Mouse (Mus musculus) embryonic facial prominence, embryonic 11.5 days (tissue): ENCODE data around the gene Cmip. TPM values are rescaled to one million over a fixed set of nuclear protein-coding genes. Genes with fewer than 3 reads are reported as not detected.
A peak's percentile ranks its signal among the peaks of the same experiment; 100 is the strongest.

Experiments used
- ATAC-seq: fragments of 200-750 bp; cut with Nextera tagmentation; replicated peaks from 2 replicates; pipeline ENCODE4 v1.8.0; 2017; ENCODE audit warnings: low read depth; ENCODE audit not compliant: insufficient number of reproducible peaks, low FRiP score, low TSS enrichment
- DNase-seq: peaks from one replicate; pipeline ENCODE4 v3.0.0-alpha.2; 2015; ENCODE audit warnings: low spot score
- H3K27ac ChIP-seq: fragments of 300-500 bp; sonication (generic); replicated peaks from 2 replicates; pipeline ENCODE4 v1.5.1; 2014; ENCODE audit warnings: mild to moderate bottlenecking, low read depth, low read length, control low read depth
- H3K27me3 ChIP-seq: fragments of 300-500 bp; sonication (generic); 2 replicates; pipeline ENCODE4 v1.6.1; 2014; ENCODE audit warnings: mild to moderate bottlenecking, low read length, moderate library complexity, mixed read lengths; ENCODE audit not compliant: control insufficient read depth, insufficient read depth
- H3K36me3 ChIP-seq: fragments of 300-500 bp; sonication (generic); replicated peaks from 2 replicates; pipeline ENCODE4 v1.6.1; 2014; ENCODE audit warnings: low read depth, mild to moderate bottlenecking, low read length, moderate library complexity, mixed read lengths; ENCODE audit not compliant: control insufficient read depth, insufficient read depth
- H3K4me1 ChIP-seq: fragments of 300-500 bp; sonication (generic); 2 replicates; pipeline ENCODE4 v1.6.1; 2014; ENCODE audit warnings: low read length, mixed read lengths; ENCODE audit not compliant: control insufficient read depth, insufficient read depth
- H3K4me2 ChIP-seq: fragments of 300-500 bp; sonication (generic); 2 replicates; pipeline ENCODE4 v1.6.1; 2014; ENCODE audit warnings: low read depth, mild to moderate bottlenecking, control low read depth, low read length, moderate library complexity
- H3K4me3 ChIP-seq: fragments of 300-500 bp; sonication (generic); 2 replicates; pipeline ENCODE4 v1.5.1; 2014; ENCODE audit warnings: low read depth, low read length, control low read depth
- H3K9ac ChIP-seq: fragments of 300-500 bp; sonication (generic); replicated peaks from 2 replicates; pipeline ENCODE4 v1.6.1; 2014; ENCODE audit warnings: mild to moderate bottlenecking, control low read depth, low read length
- H3K9me3 ChIP-seq: fragments of 300-500 bp; sonication (generic); replicated peaks from 2 replicates; pipeline ENCODE4 v1.6.1; 2016; ENCODE audit warnings: mild to moderate bottlenecking, low read length, inconsistent platforms, mixed read lengths; ENCODE audit not compliant: control insufficient read depth
- WGBS: fragments of 180-500 bp; shearing (Covaris S2); extraction: QIAGEN DNeasy Blood & Tissue Kit; methylation state at CpG from one replicate; pipeline ENCODE4 v1.1.7; 2014; 5-methylcytosine and 5-hydroxymethylcytosine counted together
- polyA plus RNA-seq: library from polyadenylated mRNA; unstranded; fragments of >200 nt; fragmentation: Nextera tagmentation; extraction: Ambion mirVana; gene quantifications from 2 replicates; pipeline ENCODE4 v1.2.1, GENCODE M21; 2014

Gene Cmip
- polyA plus RNA-seq, 1 experiment from 2014 or later = 20.4 TPM

GRCm38 (mm10) chr8:117322021-117322420, 65.2 kb downstream of the Cmip start:
- no peak overlapping the region for H3K4me3 ChIP-seq
- H3K27me3 ChIP-seq = no peaks in the 10 kb centered on the region
- H3K4me1 ChIP-seq = no peaks in the 10 kb centered on the region; the same call in none of the 2 replicates
- no peaks in the 10 kb centered on the region for H3K36me3 ChIP-seq
- no peak overlapping the region for H3K4me2 ChIP-seq
- H3K9me3 ChIP-seq = no peaks in the 10 kb centered on the region
- DNase-seq (peak; percentile 51), ATAC-seq (peak; percentile 24; the same call in 1 of the 2 replicates)
- H3K9ac ChIP-seq = no peak overlapping the region
- WGBS = 47% methylated on average over 6 of the region's 6 CpGs
- H3K27ac ChIP-seq = no peak overlapping the region

- no peak; the same call in 1 of the 2 replicates for ATAC-seq
- Histone ChIP-seq H3K27ac (no peak overlapping the region; the same call in 1 of the 2 replicates), H3K36me3 (no peaks in the 10 kb centered on the region), H3K9me3 (no peaks in the 10 kb centered on the region), H3K27me3 (no peaks in the 10 kb centered on the region), H3K4me1 (peaks cover 2% of the 10 kb centered on the region), H3K4me2 (no peak overlapping the region), H3K9ac (no peak overlapping the region), H3K4me3 (no peak overlapping the region)
- DNase-seq = no peak
- 53% methylated on average over 8 of the region's 8 CpGs for WGBS
These were observed 65.9 kb downstream of the Cmip start for GRCm38 (mm10) chr8:117322715-117323310.

- Histone ChIP-seq H3K27me3 (no peaks in the 10 kb centered on the region), H3K4me3 (no peak overlapping the region), H3K36me3 (no peaks in the 10 kb centered on the region), H3K4me1 (peaks cover 2% of the 10 kb centered on the region), H3K9me3 (no peaks in the 10 kb centered on the region), H3K9ac (no peak overlapping the region), H3K27ac (no peak overlapping the region), H3K4me2 (no peak overlapping the region)
- WGBS = 93% methylated on average over 9 of the region's 9 CpGs
- no peak for ATAC-seq
- no peak for DNase-seq
These were observed 68.0 kb downstream of the Cmip start for GRCm38 (mm10) chr8:117324821-117325220.

- DNase-seq (no peak), ATAC-seq (no peak)
- H3K4me1 ChIP-seq = peaks cover 2% of the 10 kb centered on the region
- no peaks in the 10 kb centered on the region for H3K36me3 ChIP-seq
- no peaks in the 10 kb centered on the region for H3K27me3 ChIP-seq
- no peak overlapping the region for H3K4me2 ChIP-seq
- H3K4me3 ChIP-seq = no peak overlapping the region
- no peaks in the 10 kb centered on the region for H3K9me3 ChIP-seq
- WGBS = 91% methylated on average over 5 of the region's 5 CpGs
- H3K27ac ChIP-seq = no peak overlapping the region
- H3K9ac ChIP-seq = no peak overlapping the region
These were observed 69.9 kb downstream of the Cmip start for GRCm38 (mm10) chr8:117326735-117327134.

- 33% methylated on average over 7 of the region's 7 CpGs for WGBS
- H3K27ac ChIP-seq = 0 out of 2 replicates have a peak overlapping the region, but pooled peaks have one; percentile 22
- H3K36me3 ChIP-seq = no peaks in the 10 kb centered on the region
- DNase-seq (no peak), ATAC-seq (0 out of 2 replicates have a peak, but pooled peaks have one; percentile 10)
- peak overlapping the region; percentile 22 for H3K9ac ChIP-seq
- H3K4me2 ChIP-seq = no peak overlapping the region
- peaks cover 2% of the 10 kb centered on the region for H3K4me1 ChIP-seq
- H3K9me3 ChIP-seq = no peaks in the 10 kb centered on the region
- no peaks in the 10 kb centered on the region for H3K27me3 ChIP-seq
- H3K4me3 ChIP-seq = no peak overlapping the region
These were observed 70.5 kb downstream of the Cmip start for GRCm38 (mm10) chr8:117327385-117327837.

- Histone ChIP-seq H3K4me1 (peaks cover 9% of the 10 kb centered on the region), H3K27ac (no peak overlapping the region)
- ATAC-seq = no peak
These were observed 71.9 kb downstream of the Cmip start for GRCm38 (mm10) chr8:117328758-117329157.

GRCm38 (mm10) chr8:117329167-117329566, 72.3 kb downstream of the Cmip start:
- no peak for ATAC-seq
- H3K27ac ChIP-seq = no peak overlapping the region
- no peak overlapping the region for H3K4me3 ChIP-seq
- no peak for DNase-seq
- H3K9ac ChIP-seq = no peak overlapping the region
- no peaks in the 10 kb centered on the region for H3K36me3 ChIP-seq
- no peak overlapping the region for H3K4me2 ChIP-seq
- H3K4me1 ChIP-seq = peaks cover 10% of the 10 kb centered on the region
- WGBS = 77% methylated on average over 9 of the region's 9 CpGs
- H3K27me3 ChIP-seq = no peaks in the 10 kb centered on the region
- H3K9me3 ChIP-seq = no peaks in the 10 kb centered on the region

More at GRCm38 (mm10) chr8:117328758-117329157, 71.9 kb downstream of the Cmip start:
- WGBS = 82% methylated on average over 9 of the region's 9 CpGs
- H3K4me3 ChIP-seq = no peak overlapping the region
- H3K9ac ChIP-seq = no peak overlapping the region
- DNase-seq = no peak
- no peaks in the 10 kb centered on the region for H3K36me3 ChIP-seq
- no peaks in the 10 kb centered on the region for H3K27me3 ChIP-seq
- H3K4me2 ChIP-seq = no peak overlapping the region
- no peaks in the 10 kb centered on the region for H3K9me3 ChIP-seq

GRCm38 (mm10) chr8:117329903-117330302, 73.0 kb downstream of the Cmip start:
- Histone ChIP-seq H3K27me3 (no peaks in the 10 kb centered on the region), H3K9ac (no peak overlapping the region), H3K27ac (no peak overlapping the region), H3K4me1 (peaks cover 17% of the 10 kb centered on the region), H3K9me3 (no peaks in the 10 kb centered on the region), H3K4me3 (no peak overlapping the region), H3K36me3 (no peaks in the 10 kb centered on the region), H3K4me2 (no peak overlapping the region)
- ATAC-seq (no peak), DNase-seq (no peak)
- 22% methylated on average over 2 of the region's 2 CpGs for WGBS
